Comparison of ENCODE assay signal across 11 mouse cellular contexts in the genomic region with DNA sequence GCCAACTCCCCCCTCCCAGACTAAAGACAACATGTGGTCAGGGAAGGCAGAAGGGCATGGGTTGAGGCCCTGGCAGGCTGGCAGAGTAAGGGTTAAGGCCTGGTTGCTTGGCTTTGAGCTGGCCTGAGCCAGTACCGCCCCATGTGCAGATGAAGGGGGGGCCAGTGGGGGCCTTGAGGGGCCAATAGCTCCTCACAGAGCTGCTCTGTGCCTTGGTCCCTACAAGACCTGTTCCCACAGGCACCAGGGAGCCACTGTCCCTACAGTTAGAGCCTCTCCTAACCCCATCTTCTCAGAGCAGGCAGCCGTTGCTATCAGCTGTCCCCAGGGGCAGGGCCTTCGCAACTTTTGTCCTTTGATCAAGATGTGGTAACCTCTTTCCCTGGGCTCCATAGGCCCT. TPM values are rescaled to one million over a fixed set of nuclear protein-coding genes. Genes with fewer than 3 reads are reported as not detected.
DNase-seq lines count a peak whose midpoint lies in the region; ATAC-seq lines count a peak whose summit lies in the region.
"Had no signal": no experiment of that assay in that cellular context is flagged by ENCODE, and none has a peak within 500 bp of the region (broad histone marks: within the 10 kb centered on the region; RNA-seq: fewer than 3 reads in every experiment).

No protein-coding gene starts in this region.

- H3K9ac ChIP-seq in kidney, embryonic 15.5 days: no peak overlapping the region
- no peak overlapping the region for H3K9ac ChIP-seq in midbrain, embryonic 12.5 days (replicated peaks)
- no peak overlapping the region for H3K9ac ChIP-seq in intestine, embryonic 15.5 days

- 17% methylated on average over 3 of the region's 3 CpGs for WGBS in kidney, embryonic 15.5 days
- WGBS in hindbrain, embryonic 10.5 days: 9% methylated on average over 3 of the region's 3 CpGs
- WGBS in midbrain, embryonic 12.5 days: 7% methylated on average over 3 of the region's 3 CpGs
- 17% methylated on average over 3 of the region's 3 CpGs for WGBS in intestine, embryonic 15.5 days

- no peaks in the 10 kb centered on the region for H3K9me3 ChIP-seq in kidney, embryonic 15.5 days (replicated peaks)
- H3K9me3 ChIP-seq in hindbrain, embryonic 10.5 days: no peaks in the 10 kb centered on the region
- H3K9me3 ChIP-seq in midbrain, embryonic 12.5 days: no peaks in the 10 kb centered on the region
- H3K9me3 ChIP-seq in intestine, embryonic 15.5 days: no peaks in the 10 kb centered on the region

- H3K27me3 ChIP-seq in kidney, embryonic 15.5 days: no peaks in the 10 kb centered on the region
- H3K27me3 ChIP-seq in hindbrain, embryonic 10.5 days (ENCODE audit: insufficient read depth, poor library complexity, severe bottlenecking): no peaks in the 10 kb centered on the region
- no peaks in the 10 kb centered on the region for H3K27me3 ChIP-seq in midbrain, embryonic 12.5 days
- no peaks in the 10 kb centered on the region for H3K27me3 ChIP-seq in intestine, embryonic 15.5 days (replicated peaks)

- H3K4me1 ChIP-seq in kidney, embryonic 15.5 days: peaks cover 13% of the 10 kb centered on the region
- peaks cover 52% of the 10 kb centered on the region for H3K4me1 ChIP-seq in hindbrain, embryonic 10.5 days (replicated peaks)
- H3K4me1 ChIP-seq in midbrain, embryonic 12.5 days: peaks cover 49% of the 10 kb centered on the region
- no peaks in the 10 kb centered on the region for H3K4me1 ChIP-seq in intestine, embryonic 15.5 days (replicated peaks)

- H3K4me3 ChIP-seq in kidney, embryonic 15.5 days (replicated peaks): no peak overlapping the region
- no peak overlapping the region for H3K4me3 ChIP-seq in hindbrain, embryonic 10.5 days
- no peak overlapping the region for H3K4me3 ChIP-seq in midbrain, embryonic 12.5 days
- H3K4me3 ChIP-seq in intestine, embryonic 15.5 days (replicated peaks): no peak overlapping the region

- H3K27ac ChIP-seq in kidney, embryonic 15.5 days: no peak overlapping the region
- peak overlapping the region; percentile 80 for H3K27ac ChIP-seq in hindbrain, embryonic 10.5 days
- peak overlapping the region; percentile 36 for H3K27ac ChIP-seq in midbrain, embryonic 12.5 days (replicated peaks)
- H3K27ac ChIP-seq in intestine, embryonic 15.5 days: no peak overlapping the region

- DNase-seq in kidney, postnatal 25 days: no peak
- DNase-seq in cerebellum, postnatal 10 days: peak; percentile 62 to 72
- peak; percentile 40 for DNase-seq in hindbrain, embryonic 10.5 days (ENCODE audit: low spot score)
- DNase-seq in urinary bladder, postnatal 14 days (ENCODE audit: low spot score): no peak
- no peak for DNase-seq in layer of hippocampus, adult 9-11 months
- DNase-seq: heart, postnatal 4 days had no signal

- H3K36me3 ChIP-seq in kidney, embryonic 15.5 days: no peaks in the 10 kb centered on the region
- no peaks in the 10 kb centered on the region for H3K36me3 ChIP-seq in hindbrain, embryonic 10.5 days
- H3K36me3 ChIP-seq in midbrain, embryonic 12.5 days: no peaks in the 10 kb centered on the region
- H3K36me3 ChIP-seq in intestine, embryonic 15.5 days: no peaks in the 10 kb centered on the region

- peak; percentile 46; the same call in 1 of the 2 replicates for ATAC-seq in kidney, embryonic 15.5 days (replicated peaks; ENCODE audit: low FRiP score)
- 0 out of 2 replicates have a peak, but pooled peaks have one; percentile 41 for ATAC-seq in midbrain, embryonic 12.5 days (ENCODE audit: low FRiP score, low read depth)
- no peak for ATAC-seq in intestine, embryonic 15.5 days

- no peak overlapping the region for H3K4me2 ChIP-seq in kidney, embryonic 15.5 days
- H3K4me2 ChIP-seq in midbrain, embryonic 12.5 days (replicated peaks): 0 out of 2 replicates have a peak overlapping the region, but pooled peaks have one; percentile 15
- H3K4me2 ChIP-seq in intestine, embryonic 15.5 days (replicated peaks): no peak overlapping the region

RNA-seq across cellular contexts. Expression of a gene that starts 11.1 kb away (rescaled TPM):
- polyA plus RNA-seq in kidney, embryonic 15.5 days (2015; fragmentation: Nextera tagmentation; extraction: Ambion mirVana): 0.70 and 0.89 TPM in 2 replicates
- polyA plus RNA-seq in hindbrain, embryonic 10.5 days (2016; fragmentation: Nextera tagmentation; extraction: Ambion mirVana): 12.4 and 18.2 TPM in 2 replicates
- 27.1 and 27.6 TPM in 2 replicates for polyA plus RNA-seq in midbrain, embryonic 12.5 days (2016; fragmentation: Nextera tagmentation; extraction: Ambion mirVana)
- polyA plus RNA-seq in intestine, embryonic 15.5 days (2015; fragmentation: Nextera tagmentation; extraction: Ambion mirVana): 1.7 and 2.6 TPM in 2 replicates
- polyA plus RNA-seq: liver, adult 2 months had no signal

RNA-seq across cellular contexts. Expression of a gene that starts 47.7 kb away (rescaled TPM):
- not detected in 2 replicates for polyA plus RNA-seq in kidney, embryonic 15.5 days (2015; fragmentation: Nextera tagmentation; extraction: Ambion mirVana)
- not detected in 2 replicates for polyA plus RNA-seq in hindbrain, embryonic 10.5 days (2016; fragmentation: Nextera tagmentation; extraction: Ambion mirVana)
- not detected in 2 replicates for polyA plus RNA-seq in midbrain, embryonic 12.5 days (2016; fragmentation: Nextera tagmentation; extraction: Ambion mirVana)
- not detected in 2 replicates for polyA plus RNA-seq in intestine, embryonic 15.5 days (2015; fragmentation: Nextera tagmentation; extraction: Ambion mirVana)
- polyA plus RNA-seq: liver, adult 2 months; spleen, adult 2 months had no signal

RNA-seq across cellular contexts. Expression of a gene that starts 55.7 kb away (rescaled TPM):
- polyA plus RNA-seq in kidney, embryonic 15.5 days (2015; fragmentation: Nextera tagmentation; extraction: Ambion mirVana): not detected in 2 replicates
- not detected in 2 replicates for polyA plus RNA-seq in hindbrain, embryonic 10.5 days (2016; fragmentation: Nextera tagmentation; extraction: Ambion mirVana)
- not detected in 2 replicates for polyA plus RNA-seq in midbrain, embryonic 12.5 days (2016; fragmentation: Nextera tagmentation; extraction: Ambion mirVana)
- polyA plus RNA-seq in intestine, embryonic 15.5 days (2015; fragmentation: Nextera tagmentation; extraction: Ambion mirVana): not detected in 2 replicates
- polyA plus RNA-seq: liver, adult 2 months; spleen, adult 2 months had no signal

Comparison
In these comparisons a context has a peak if more than half of its experiments do, and no peak if none do; other contexts are left out.
1. H3K27ac ChIP-seq: peak in hindbrain, embryonic 10.5 days (single experiment) and midbrain, embryonic 12.5 days (single experiment); none in kidney, embryonic 15.5 days (single experiment) and intestine, embryonic 15.5 days (single experiment).
2. DNase-seq: peak in cerebellum, postnatal 10 days (2 of 2) and hindbrain, embryonic 10.5 days (single experiment); none in kidney, postnatal 25 days (0 of 2), urinary bladder, postnatal 14 days (single experiment) and layer of hippocampus, adult 9-11 months (single experiment).